Mouse (Mus musculus) bone marrow, adult 2 months (tissue): Measurements from ENCODE around the gene Olfr78. TPM values are rescaled to one million over a fixed set of nuclear protein-coding genes. Genes with fewer than 3 reads are reported as not detected.

Experiments
- H3K27ac ChIP-seq: fragments of 200-500 bp; 2 replicates; pipeline ENCODE4 v1.5.1; 2012; ENCODE audit warnings: low read depth, mild to moderate bottlenecking, control low read depth, inconsistent platforms, low read length; ENCODE audit not compliant: control insufficient read depth, poor library complexity, insufficient read depth
- H3K4me1 ChIP-seq: fragments of 200-500 bp; 2 replicates; pipeline ENCODE4 v1.6.1; 2011; ENCODE audit warnings: low read length; ENCODE audit not compliant: control insufficient read depth, insufficient read depth
- H3K4me3 ChIP-seq: fragments of 200-500 bp; replicated peaks from 2 replicates; pipeline ENCODE3; 2011; ENCODE audit warnings: mild to moderate bottlenecking, low read depth, low read length, control low read depth; ENCODE audit not compliant: control insufficient read depth
- CTCF ChIP-seq: fragments of 200-500 bp; IDR thresholded peaks from 2 replicates; pipeline ENCODE4 v1.5.1; 2011; ENCODE audit warnings: low read length, control low read depth; ENCODE audit not compliant: control insufficient read depth, insufficient read depth
- POLR2A ChIP-seq: fragments of 200-500 bp; IDR thresholded peaks from 2 replicates; pipeline ENCODE4 v1.6.1; 2011; ENCODE audit warnings: low read depth, mild to moderate bottlenecking, control low read depth, low read length, borderline replicate concordance; ENCODE audit not compliant: control insufficient read depth
- WGBS: fragments of 180-500 bp; shearing (Covaris S2); methylation state at CpG from one replicate; pipeline ENCODE4 v1.1.7; 2018; 5-methylcytosine and 5-hydroxymethylcytosine counted together
- polyA plus RNA-seq: library from polyadenylated mRNA; stranded (reverse); fragments of >200 nt; gene quantifications from 2 replicates; pipeline ENCODE4 v1.2.4, GENCODE M21; 2011; ENCODE audit warnings: low replicate concordance; ENCODE audit not compliant: missing spikeins, insufficient read depth, insufficient read length

The Olfr78 gene
- polyA plus RNA-seq: 0.29 TPM in 1 of 2 replicates, not detected in the other

GRCm38 (mm10) chr7:102759266-102759665 is at the start of gene Olfr78, which contains the start of gene Olfr560:
TSS of gene Olfr78 (minus strand) at chr7:102759471.
TSS of gene Olfr560 (minus strand) at chr7:102759366.
- no peak for TF ChIP-seq POLR2A
- no peak for TF ChIP-seq CTCF
- Histone ChIP-seq H3K4me1 (no peaks in the 10 kb centered on the region), H3K4me3 (no peak within 1 kb of the TSS), H3K27ac (no peak within 1 kb of the TSS)
- WGBS: 83% methylated on average over 4 of the region's 4 CpGs

- H3K4me1 ChIP-seq: no peaks in the 10 kb centered on the region
- no peak within 1 kb of the TSS for H3K27ac ChIP-seq
These were observed 43.9 kb upstream of the Olfr78 start, which contains the start of gene Olfr564 for GRCm38 (mm10) chr7:102803180-102803579. TSS of gene Olfr564 (plus strand) at chr7:102803480.

GRCm38 (mm10) chr7:102770921-102771320 is 11.7 kb upstream of the Olfr78 start, which contains the start of gene Olfr561:
TSS of gene Olfr561 (plus strand) at chr7:102771221.
- WGBS: 8% methylated on average over 2 of the region's 2 CpGs
- no peak within 1 kb of the TSS for H3K4me3 ChIP-seq
- TF ChIP-seq POLR2A (no peak), CTCF (no peak)
- H3K27ac ChIP-seq: no peak within 1 kb of the TSS
- no peaks in the 10 kb centered on the region for H3K4me1 ChIP-seq

More at GRCm38 (mm10) chr7:102803180-102803579, 43.9 kb upstream of the Olfr78 start, which contains the start of gene Olfr564:
- no peak within 1 kb of the TSS for H3K4me3 ChIP-seq
- no peak for TF ChIP-seq CTCF
- TF ChIP-seq POLR2A: no peak

GRCm38 (mm10) chr7:102752086-102752485 is 7.2 kb downstream of the Olfr78 start:
- H3K27ac ChIP-seq: no peak overlapping the region
- H3K4me1 ChIP-seq: no peaks in the 10 kb centered on the region
- WGBS: 3% methylated on average over 1 of the region's 1 CpGs
- TF ChIP-seq CTCF (no peak), POLR2A (no peak)
- H3K4me3 ChIP-seq: no peak overlapping the region

- WGBS: 56% methylated on average over 2 of the region's 2 CpGs
- no peak for TF ChIP-seq CTCF
- no peak for TF ChIP-seq POLR2A
These were observed 21.6 kb downstream of the Olfr78 start for GRCm38 (mm10) chr7:102737705-102738104.

GRCm38 (mm10) chr7:102733793-102734192 is 25.5 kb downstream of the Olfr78 start:
- Histone ChIP-seq H3K4me1 (no peaks in the 10 kb centered on the region), H3K4me3 (no peak overlapping the region), H3K27ac (no peak overlapping the region)
- TF ChIP-seq POLR2A: no peak
- TF ChIP-seq CTCF: no peak
- 52% methylated on average over 1 of the region's 1 CpGs for WGBS

More at GRCm38 (mm10) chr7:102737705-102738104, 21.6 kb downstream of the Olfr78 start:
- no peaks in the 10 kb centered on the region for H3K4me1 ChIP-seq
- H3K27ac ChIP-seq: no peak overlapping the region
- H3K4me3 ChIP-seq: no peak overlapping the region

GRCm38 (mm10) chr7:102727391-102727790 is 31.9 kb downstream of the Olfr78 start, which contains the start of gene Olfr559:
TSS of gene Olfr559 (minus strand) at chr7:102727491.
- H3K4me1 ChIP-seq: no peaks in the 10 kb centered on the region
- H3K4me3 ChIP-seq: no peak within 1 kb of the TSS
- TF ChIP-seq POLR2A: no peak
- TF ChIP-seq CTCF: no peak
- H3K27ac ChIP-seq: no peak within 1 kb of the TSS

GRCm38 (mm10) chr7:102718970-102719369 is 40.3 kb downstream of the Olfr78 start, which contains the start of gene Olfr33:
TSS of gene Olfr33 (minus strand) at chr7:102719070.
- WGBS: 36% methylated on average over 1 of the region's 1 CpGs
- H3K27ac ChIP-seq: no peak within 1 kb of the TSS
- H3K4me1 ChIP-seq: no peaks in the 10 kb centered on the region; the same call in 1 of the 2 replicates
- H3K4me3 ChIP-seq: no peak within 1 kb of the TSS
- TF ChIP-seq CTCF: no peak
- TF ChIP-seq POLR2A: no peak
